Mouse (Mus musculus): Measurements from ENCODE around the gene Apbb1. TPM values are rescaled to one million over a fixed set of nuclear protein-coding genes. Genes with fewer than 3 reads are reported as not detected.

Gene Apbb1
- polyA plus RNA-seq, 1 experiment from 2014 or later, result 2.3 TPM

DNA sequence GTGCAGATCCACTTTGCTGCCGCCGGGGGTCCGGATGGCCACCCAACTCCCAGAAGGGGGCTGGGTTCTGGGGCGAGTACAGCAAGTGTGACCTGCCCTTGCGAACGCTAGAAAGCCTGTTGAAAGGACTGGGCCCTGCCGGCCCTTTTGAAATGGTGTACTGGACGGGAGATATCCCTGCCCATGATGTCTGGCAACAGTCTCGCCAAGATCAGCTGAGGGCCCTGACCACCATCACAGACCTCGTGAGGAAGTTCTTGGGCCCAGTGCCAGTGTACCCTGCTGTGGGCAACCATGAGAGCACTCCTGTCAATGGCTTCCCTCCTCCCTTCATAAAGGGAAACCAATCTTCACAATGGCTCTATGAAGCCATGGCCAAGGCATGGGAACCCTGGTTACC lies 25.9 kb downstream of the Apbb1 start:
- ATAC-seq (ENCODE audit: insufficient read depth), result no peak
- H3K9me3 ChIP-seq (replicated peaks), result no peaks in the 10 kb centered on the region

GRCm38 (mm10) chr7:105554212-105554942 lies 27.1 kb downstream of the Apbb1 start, which contains the start of gene Smpd1:
Smpd1 (plus strand) TSS chr7:105554360.
- Histone ChIP-seq H3K9me3 (replicated peaks) (no peaks in the 10 kb centered on the region), H3K27ac (replicated peaks) (peak within 1 kb of the TSS; percentile 78), H3K9ac (peak within 1 kb of the TSS; percentile 71), H3K27me3 (no peaks in the 10 kb centered on the region), H3K4me1 (replicated peaks) (peaks cover 27% of the 10 kb centered on the region), H3K36me3 (replicated peaks) (peaks cover 22% of the 10 kb centered on the region), H3K4me3 (replicated peaks) (peak within 1 kb of the TSS; percentile 67), H3K4me2 (peak within 1 kb of the TSS; percentile 89)
- peak; percentile 98 for ATAC-seq (ENCODE audit: insufficient read depth)
- WGBS (ENCODE audit: insufficient replicate concordance), result 3% methylated on average over 26 of the region's 26 CpGs

More for the DNA sequence above, 25.9 kb downstream of the Apbb1 start:
- peak overlapping the region; percentile 67 for H3K4me3 ChIP-seq (replicated peaks)
- H3K4me2 ChIP-seq, result peak overlapping the region; percentile 89
- WGBS (ENCODE audit: insufficient replicate concordance), result 88% methylated on average over 10 of the region's 10 CpGs
- H3K27ac ChIP-seq (replicated peaks), result no peak overlapping the region
- H3K36me3 ChIP-seq (replicated peaks), result peaks cover 22% of the 10 kb centered on the region
- H3K9ac ChIP-seq, result peak overlapping the region; percentile 71; the same call in 1 of the 2 replicates
- H3K4me1 ChIP-seq (replicated peaks), result peaks cover 27% of the 10 kb centered on the region
- H3K27me3 ChIP-seq, result no peaks in the 10 kb centered on the region

GRCm38 (mm10) chr7:105553456-105554211 lies 27.8 kb downstream of the Apbb1 start:
- peaks cover 22% of the 10 kb centered on the region for H3K36me3 ChIP-seq (replicated peaks)
- H3K27me3 ChIP-seq, result no peaks in the 10 kb centered on the region
- H3K9me3 ChIP-seq (replicated peaks), result no peaks in the 10 kb centered on the region
- WGBS (ENCODE audit: insufficient replicate concordance), result 30% methylated on average over 27 of the region's 27 CpGs
- H3K4me2 ChIP-seq, result peak overlapping the region; percentile 89
- peaks cover 27% of the 10 kb centered on the region for H3K4me1 ChIP-seq (replicated peaks)
- H3K27ac ChIP-seq (replicated peaks), result peak overlapping the region; percentile 78
- peak overlapping the region; percentile 67 for H3K4me3 ChIP-seq (replicated peaks)
- no peak for ATAC-seq (ENCODE audit: insufficient read depth)
- peak overlapping the region; percentile 71 for H3K9ac ChIP-seq

- H3K9ac ChIP-seq, result no peak overlapping the region
- H3K27ac ChIP-seq (replicated peaks), result no peak overlapping the region
- no peaks in the 10 kb centered on the region for H3K27me3 ChIP-seq
- WGBS (ENCODE audit: insufficient replicate concordance), result 42% methylated on average over 6 of the region's 6 CpGs
- H3K4me1 ChIP-seq (replicated peaks), result peaks cover 7% of the 10 kb centered on the region
- no peak for ATAC-seq (ENCODE audit: insufficient read depth)
- no peak overlapping the region for H3K4me3 ChIP-seq (replicated peaks)
- no peaks in the 10 kb centered on the region for H3K9me3 ChIP-seq (replicated peaks)
- H3K36me3 ChIP-seq (replicated peaks), result no peaks in the 10 kb centered on the region
- H3K4me2 ChIP-seq, result no peak overlapping the region
Observed at GRCm38 (mm10) chr7:105549035-105549434, 32.4 kb downstream of the Apbb1 start.

GRCm38 (mm10) chr7:105547970-105548369 lies 33.5 kb downstream of the Apbb1 start:
- ATAC-seq (ENCODE audit: insufficient read depth), result no peak
- Histone ChIP-seq H3K9me3 (replicated peaks) (no peaks in the 10 kb centered on the region), H3K4me1 (replicated peaks) (no peaks in the 10 kb centered on the region), H3K27me3 (no peaks in the 10 kb centered on the region), H3K9ac (no peak overlapping the region), H3K4me2 (no peak overlapping the region), H3K36me3 (replicated peaks) (no peaks in the 10 kb centered on the region), H3K4me3 (replicated peaks) (no peak overlapping the region), H3K27ac (replicated peaks) (no peak overlapping the region)
- WGBS (ENCODE audit: insufficient replicate concordance), result 61% methylated on average over 7 of the region's 7 CpGs

GRCm38 (mm10) chr7:105545986-105546385 lies 35.5 kb downstream of the Apbb1 start:
- Histone ChIP-seq H3K4me3 (replicated peaks) (no peak overlapping the region), H3K9me3 (replicated peaks) (no peaks in the 10 kb centered on the region), H3K4me2 (no peak overlapping the region), H3K27ac (replicated peaks) (no peak overlapping the region), H3K27me3 (no peaks in the 10 kb centered on the region), H3K9ac (no peak overlapping the region), H3K4me1 (replicated peaks) (no peaks in the 10 kb centered on the region), H3K36me3 (replicated peaks) (no peaks in the 10 kb centered on the region)
- 52% methylated on average over 8 of the region's 8 CpGs for WGBS (ENCODE audit: insufficient replicate concordance)
- ATAC-seq (ENCODE audit: insufficient read depth), result no peak

GRCm38 (mm10) chr7:105534162-105534561 lies 47.3 kb downstream of the Apbb1 start:
- WGBS (ENCODE audit: insufficient replicate concordance), result 52% methylated on average over 3 of the region's 3 CpGs
- Histone ChIP-seq H3K27ac (replicated peaks) (no peak overlapping the region), H3K9ac (no peak overlapping the region), H3K4me2 (no peak overlapping the region), H3K9me3 (replicated peaks) (no peaks in the 10 kb centered on the region), H3K4me1 (replicated peaks) (no peaks in the 10 kb centered on the region), H3K27me3 (no peaks in the 10 kb centered on the region), H3K4me3 (replicated peaks) (no peak overlapping the region), H3K36me3 (replicated peaks) (no peaks in the 10 kb centered on the region)
- ATAC-seq (ENCODE audit: insufficient read depth), result no peak

GRCm38 (mm10) chr7:105528094-105528493 lies 53.4 kb downstream of the Apbb1 start:
- 61% methylated on average over 4 of the region's 4 CpGs for WGBS (ENCODE audit: insufficient replicate concordance)
- H3K4me1 ChIP-seq (replicated peaks), result no peaks in the 10 kb centered on the region
- ATAC-seq (ENCODE audit: insufficient read depth), result peak; percentile 22; the same call in 1 of the 2 replicates

DNA sequence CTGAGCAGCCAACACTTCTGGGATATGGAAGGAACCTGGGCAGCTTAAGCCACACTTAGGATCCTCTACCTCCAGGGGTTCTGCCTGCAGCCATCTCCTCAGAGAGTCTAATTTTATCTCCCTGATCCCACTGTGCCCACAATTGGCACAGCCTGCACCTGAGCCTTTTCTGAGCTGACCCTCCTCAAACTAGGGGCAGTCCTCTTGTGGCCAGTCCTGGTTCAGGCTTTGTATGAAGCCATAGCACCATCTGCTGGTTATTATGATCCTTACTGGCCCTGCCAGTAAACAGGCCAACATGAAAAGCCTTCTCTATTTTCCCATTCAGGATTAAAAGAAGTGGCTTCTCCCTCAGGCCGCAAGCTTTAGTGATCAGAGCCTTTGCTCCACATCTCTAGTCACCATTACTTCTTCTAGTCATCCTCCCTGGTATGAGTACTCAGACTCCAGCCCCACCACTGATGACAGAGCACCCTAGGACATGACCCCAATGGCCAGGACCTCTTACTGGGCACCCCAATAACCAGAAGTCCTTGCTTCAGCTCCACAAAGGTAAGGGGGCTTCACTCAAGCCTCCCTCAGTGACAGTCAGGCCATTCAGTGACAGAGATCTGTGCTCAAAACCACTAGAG lies 54.0 kb downstream of the Apbb1 start:
- Histone ChIP-seq H3K4me1 (replicated peaks) (no peaks in the 10 kb centered on the region), H3K4me3 (replicated peaks) (no peak overlapping the region), H3K4me2 (no peak overlapping the region), H3K27ac (replicated peaks) (no peak overlapping the region), H3K9ac (no peak overlapping the region), H3K9me3 (replicated peaks) (no peaks in the 10 kb centered on the region), H3K36me3 (replicated peaks) (no peaks in the 10 kb centered on the region), H3K27me3 (no peaks in the 10 kb centered on the region)
- WGBS (ENCODE audit: insufficient replicate concordance), result 32% methylated on average over 1 of the region's 1 CpGs
- ATAC-seq (ENCODE audit: insufficient read depth), result no peak

More at GRCm38 (mm10) chr7:105528094-105528493, 53.4 kb downstream of the Apbb1 start:
- H3K4me3 ChIP-seq (replicated peaks), result no peak overlapping the region
- no peak overlapping the region for H3K4me2 ChIP-seq
- H3K36me3 ChIP-seq (replicated peaks), result no peaks in the 10 kb centered on the region
- H3K9me3 ChIP-seq (replicated peaks), result no peaks in the 10 kb centered on the region
- H3K9ac ChIP-seq, result no peak overlapping the region
- H3K27me3 ChIP-seq, result no peaks in the 10 kb centered on the region
- H3K27ac ChIP-seq (replicated peaks), result no peak overlapping the region

DNA sequence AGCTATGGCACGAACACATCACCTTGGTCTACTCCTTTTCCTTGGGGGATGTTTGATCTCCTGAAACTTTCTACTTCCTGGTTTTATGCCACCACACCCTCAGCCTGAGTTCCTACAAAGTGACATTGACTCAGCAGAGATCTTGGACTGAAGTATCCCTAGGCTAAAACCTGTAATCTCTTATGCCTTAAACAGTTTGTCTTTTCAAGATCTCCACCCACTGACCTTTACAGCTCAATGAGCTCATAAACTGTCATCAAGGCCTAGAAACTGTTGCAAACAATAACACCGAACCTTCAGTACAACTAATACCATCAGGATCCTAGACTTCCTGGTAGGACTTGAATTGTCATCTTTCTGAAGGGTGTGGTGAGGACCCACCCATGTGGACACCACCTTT lies 57.2 kb downstream of the Apbb1 start:
- Histone ChIP-seq H3K9ac (no peak overlapping the region), H3K27ac (replicated peaks) (no peak overlapping the region), H3K9me3 (replicated peaks) (no peaks in the 10 kb centered on the region), H3K27me3 (no peaks in the 10 kb centered on the region), H3K36me3 (replicated peaks) (no peaks in the 10 kb centered on the region), H3K4me2 (no peak overlapping the region), H3K4me3 (replicated peaks) (no peak overlapping the region), H3K4me1 (replicated peaks) (no peaks in the 10 kb centered on the region)
- no peak for ATAC-seq (ENCODE audit: insufficient read depth)
- 50% methylated on average over 2 of the region's 2 CpGs for WGBS (ENCODE audit: insufficient replicate concordance)

GRCm38 (mm10) chr7:105520201-105520600 lies 61.3 kb downstream of the Apbb1 start:
- no peak overlapping the region for H3K27ac ChIP-seq (replicated peaks)
- H3K9me3 ChIP-seq (replicated peaks), result no peaks in the 10 kb centered on the region
- H3K9ac ChIP-seq, result no peak overlapping the region
- H3K36me3 ChIP-seq (replicated peaks), result no peaks in the 10 kb centered on the region
- H3K4me2 ChIP-seq, result no peak overlapping the region
- H3K27me3 ChIP-seq, result no peaks in the 10 kb centered on the region
- no peak for ATAC-seq (ENCODE audit: insufficient read depth)
- no peaks in the 10 kb centered on the region for H3K4me1 ChIP-seq (replicated peaks)
- H3K4me3 ChIP-seq (replicated peaks), result no peak overlapping the region
- WGBS (ENCODE audit: insufficient replicate concordance), result 45% methylated on average over 6 of the region's 6 CpGs
